Mouse (Mus musculus): ENCODE measurements around the gene Gpr176.

Gpr176 gene

GRCm38 (mm10) chr2:118236196-118236595 is 137.0 kb downstream of the Gpr176 start:
- DNase-seq (ENCODE audit: low spot score in 2 of 2) = no peak

- DNase-seq (ENCODE audit: low spot score in 2 of 2) = no peak
Measured at GRCm38 (mm10) chr2:118235614-118236013, 137.6 kb downstream of the Gpr176 start.

- DNase-seq (ENCODE audit: low spot score in 2 of 2) = no peak
Measured at GRCm38 (mm10) chr2:118230544-118230943, 142.7 kb downstream of the Gpr176 start.

DNA sequence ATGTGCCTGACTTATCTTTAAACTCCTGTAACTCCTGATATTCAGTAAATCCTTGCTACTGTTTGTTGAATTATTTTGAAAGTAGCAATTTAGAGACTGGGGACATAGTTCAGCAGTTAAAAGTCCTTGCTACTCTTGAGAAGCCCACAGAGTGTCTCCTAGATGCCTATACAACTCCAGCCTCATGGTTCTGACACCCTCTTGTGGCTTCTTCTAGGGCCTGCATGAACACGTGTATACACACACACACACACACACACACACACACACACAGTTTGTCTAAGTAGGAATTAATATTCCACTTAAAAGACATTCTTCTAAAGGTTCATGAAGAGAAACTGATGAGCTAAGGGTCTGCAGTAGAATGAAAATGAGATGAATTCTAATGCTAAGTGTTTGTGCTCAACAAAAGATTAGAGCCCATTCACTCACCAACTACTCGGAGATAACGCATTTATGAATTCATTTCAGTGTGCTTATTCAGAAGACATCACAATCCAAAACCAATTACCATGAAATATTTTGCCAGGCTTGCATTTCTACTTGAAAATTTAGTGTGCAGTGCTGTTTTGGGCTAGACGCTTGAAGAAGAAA is 144.6 kb downstream of the Gpr176 start:
- no peak for DNase-seq (ENCODE audit: low spot score in 2 of 2)

Data from frontal cortex, postnatal 25 days (tissue).